Mouse (Mus musculus): ENCODE results near the gene Ctdspl. TPM values are rescaled to one million over a fixed set of nuclear protein-coding genes. Genes with fewer than 3 reads are reported as not detected.

Ctdspl gene
- 1.6 and 1.9 TPM in 2 replicates for polyA plus RNA-seq (2012; ENCODE audit: low replicate concordance)

GRCm38 (mm10) chr9:118926111-118926650, at the start of gene Ctdspl:
Gene Ctdspl, plus strand, starts transcription at chr9:118926453.

GRCm38 (mm10) chr9:119052154-119052944, 126.1 kb downstream of the Ctdspl start, which contains the start of gene Vill:
Gene Vill, plus strand, starts transcription at chr9:119052778.

Other genes with a start within 250 kb of the Ctdspl start
- gene Vill, start 126.3 kb downstream of the Ctdspl start, polyA plus RNA-seq (2012; ENCODE audit: low replicate concordance), result not detected in 2 replicates
- gene Plcd1, start 167.0 kb downstream of the Ctdspl start, polyA plus RNA-seq (2012; ENCODE audit: low replicate concordance), result 0.46 and 0.65 TPM in 2 replicates
- gene Dlec1, start 176.0 kb downstream of the Ctdspl start, polyA plus RNA-seq (2012; ENCODE audit: low replicate concordance), result not detected in 2 replicates
- 0.56 and 1.1 TPM in 2 replicates for gene Acaa1b, start 230.6 kb downstream of the Ctdspl start, polyA plus RNA-seq (2012; ENCODE audit: low replicate concordance)
- 0.09 TPM in 1 of 2 replicates, not detected in the other for gene Gm47289, start 232.7 kb downstream of the Ctdspl start, polyA plus RNA-seq (2012; ENCODE audit: low replicate concordance)